Mouse (Mus musculus): ENCODE results near the gene Metap1d. TPM values are rescaled to one million over a fixed set of nuclear protein-coding genes. Genes with fewer than 3 reads are reported as not detected.

Metap1d gene
- polyA plus RNA-seq (2016; fragmentation: Nextera tagmentation; extraction: Ambion mirVana), result 34.4 and 37.4 TPM in 2 replicates

DNA sequence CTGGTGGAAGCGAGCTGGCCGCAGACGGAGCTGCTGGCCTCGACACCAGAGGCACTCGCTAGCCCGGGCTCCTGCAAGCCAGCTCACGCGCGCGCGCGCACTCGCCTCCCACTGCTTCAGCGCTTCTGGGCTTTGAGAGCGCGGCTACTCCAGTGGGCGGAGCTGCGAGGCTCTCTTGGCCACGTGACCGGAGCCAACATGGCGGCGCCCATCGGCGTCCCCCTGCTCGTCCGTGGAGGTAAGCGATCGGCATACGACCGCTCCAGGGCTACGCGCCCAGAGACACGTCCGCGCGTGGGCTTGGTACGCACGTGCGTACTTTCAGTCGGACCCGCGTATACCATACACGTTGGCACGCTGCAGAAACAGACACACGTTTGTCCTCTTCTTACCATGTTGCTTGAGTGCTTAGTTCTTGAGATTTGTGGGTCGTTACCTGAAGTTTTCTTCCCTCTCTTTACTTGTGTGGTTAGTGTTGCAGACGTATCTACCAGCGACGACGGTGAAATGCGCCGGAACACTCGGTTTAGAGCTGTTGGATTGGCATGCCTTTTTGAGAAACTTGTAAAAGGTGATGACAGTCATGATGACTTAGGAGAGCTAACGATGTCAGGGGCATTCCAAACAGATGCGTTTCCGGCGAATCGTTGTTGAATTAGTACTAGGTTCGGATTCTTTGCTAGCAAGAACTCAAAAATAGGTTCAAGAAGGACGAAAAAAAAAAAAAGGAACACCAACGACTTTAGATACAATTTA, at the start of gene Metap1d:
Gene Metap1d, plus strand, starts transcription at position 116 of the 756 bp plus-strand sequence.
- Histone ChIP-seq H3K4me3 (peak within 1 kb of the TSS; percentile 64), H3K27ac (replicated peaks) (no peak within 1 kb of the TSS), H3K4me1 (peaks cover 9% of the 10 kb centered on the region; the same call in 1 of the 2 replicates), H3K9me3 (no peaks in the 10 kb centered on the region), H3K9ac (replicated peaks) (peak within 1 kb of the TSS; percentile 48; the same call in 1 of the 2 replicates), H3K4me2 (replicated peaks) (peak within 1 kb of the TSS; percentile 81), H3K36me3 (no peaks in the 10 kb centered on the region), H3K27me3 (peaks cover 13% of the 10 kb centered on the region; the same call in 1 of the 2 replicates)
- ATAC-seq (ENCODE audit: low FRiP score, low read depth), result peak; percentile 96
- WGBS, result 1% methylated on average over 61 of the region's 61 CpGs

DNA sequence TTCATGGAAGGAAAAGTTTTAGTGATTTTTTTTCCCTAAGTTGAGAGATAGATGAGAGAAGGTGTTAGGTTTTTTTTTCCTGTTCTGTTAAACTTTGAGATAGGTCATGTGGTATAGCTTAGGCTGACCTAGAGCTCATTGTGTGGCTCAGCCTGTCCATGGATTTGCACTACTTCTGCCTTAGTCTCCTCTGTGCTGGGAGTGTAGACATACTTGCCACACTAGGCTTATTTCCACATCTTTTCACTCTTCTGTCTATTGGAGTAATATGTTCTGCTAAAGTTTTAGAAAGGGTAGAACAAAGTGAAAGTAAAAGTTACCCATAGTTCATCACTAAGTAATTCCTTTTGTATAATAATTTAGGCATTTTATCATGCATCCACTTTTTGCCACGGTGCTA, 47.5 kb upstream of the Metap1d start:
- Histone ChIP-seq H3K4me2 (replicated peaks) (no peak overlapping the region), H3K36me3 (peaks cover 34% of the 10 kb centered on the region), H3K27me3 (no peaks in the 10 kb centered on the region), H3K4me3 (no peak overlapping the region), H3K9me3 (no peaks in the 10 kb centered on the region), H3K4me1 (no peaks in the 10 kb centered on the region), H3K9ac (replicated peaks) (no peak overlapping the region), H3K27ac (replicated peaks) (no peak overlapping the region)
- ATAC-seq (ENCODE audit: low FRiP score, low read depth), result no peak
- WGBS, result 92% methylated on average over 1 of the region's 1 CpGs

DNA sequence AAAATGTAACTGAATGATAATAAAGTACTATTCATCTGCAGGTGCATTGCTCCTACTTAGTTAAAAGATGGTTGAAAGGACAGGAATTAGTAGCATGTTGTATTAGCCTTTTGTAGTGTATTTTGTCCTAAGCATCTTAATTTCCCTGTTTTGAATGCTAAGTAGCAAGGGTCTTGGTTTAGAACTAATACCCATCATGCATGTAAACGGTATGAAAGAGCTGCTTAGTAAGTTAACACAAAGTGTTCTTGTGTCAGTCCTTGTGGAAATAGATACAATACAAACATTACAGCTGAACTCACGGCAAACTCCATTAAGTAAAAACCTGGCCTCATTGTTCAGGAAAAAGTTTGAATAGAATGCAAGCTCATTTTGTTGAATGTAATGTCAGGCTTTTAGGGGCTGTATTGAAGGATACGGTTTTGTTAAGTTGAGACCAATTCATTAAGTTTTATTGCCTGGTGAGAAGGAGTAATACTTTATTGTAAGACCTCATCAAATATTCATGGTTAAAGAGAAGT, 34.3 kb upstream of the Metap1d start:
- Histone ChIP-seq H3K27me3 (no peaks in the 10 kb centered on the region), H3K36me3 (peaks cover 11% of the 10 kb centered on the region), H3K9me3 (no peaks in the 10 kb centered on the region), H3K4me2 (replicated peaks) (no peak overlapping the region), H3K4me3 (no peak overlapping the region), H3K4me1 (no peaks in the 10 kb centered on the region; the same call in 1 of the 2 replicates), H3K27ac (replicated peaks) (no peak overlapping the region), H3K9ac (replicated peaks) (no peak overlapping the region)
- 34% methylated on average over 3 of the region's 3 CpGs for WGBS
- ATAC-seq (ENCODE audit: low FRiP score, low read depth), result no peak

DNA sequence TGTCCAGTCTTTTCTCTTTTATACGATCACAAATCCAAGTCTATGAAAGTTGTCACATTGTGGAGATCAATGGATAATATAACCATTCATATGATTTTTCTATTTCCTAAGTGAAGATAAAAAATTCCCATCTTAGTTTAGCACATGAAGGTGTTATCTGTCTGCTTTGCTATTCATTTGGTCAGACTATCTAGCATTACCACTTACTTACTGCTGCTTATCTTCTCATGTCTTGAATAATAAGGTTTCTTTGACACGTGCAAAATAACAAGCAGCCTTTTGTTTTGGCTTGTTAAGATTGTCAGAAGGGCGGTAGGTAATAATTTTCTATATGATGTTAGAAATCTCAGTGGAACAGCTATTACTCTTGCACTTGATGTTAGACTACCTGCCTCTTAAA, 33.7 kb upstream of the Metap1d start:
- Histone ChIP-seq H3K9me3 (no peaks in the 10 kb centered on the region), H3K4me3 (no peak overlapping the region), H3K9ac (replicated peaks) (no peak overlapping the region), H3K4me2 (replicated peaks) (no peak overlapping the region), H3K27ac (replicated peaks) (no peak overlapping the region), H3K4me1 (no peaks in the 10 kb centered on the region; the same call in 1 of the 2 replicates), H3K36me3 (peaks cover 7% of the 10 kb centered on the region), H3K27me3 (no peaks in the 10 kb centered on the region)
- no peak for ATAC-seq (ENCODE audit: low FRiP score, low read depth)
- 69% methylated on average over 3 of the region's 3 CpGs for WGBS

DNA sequence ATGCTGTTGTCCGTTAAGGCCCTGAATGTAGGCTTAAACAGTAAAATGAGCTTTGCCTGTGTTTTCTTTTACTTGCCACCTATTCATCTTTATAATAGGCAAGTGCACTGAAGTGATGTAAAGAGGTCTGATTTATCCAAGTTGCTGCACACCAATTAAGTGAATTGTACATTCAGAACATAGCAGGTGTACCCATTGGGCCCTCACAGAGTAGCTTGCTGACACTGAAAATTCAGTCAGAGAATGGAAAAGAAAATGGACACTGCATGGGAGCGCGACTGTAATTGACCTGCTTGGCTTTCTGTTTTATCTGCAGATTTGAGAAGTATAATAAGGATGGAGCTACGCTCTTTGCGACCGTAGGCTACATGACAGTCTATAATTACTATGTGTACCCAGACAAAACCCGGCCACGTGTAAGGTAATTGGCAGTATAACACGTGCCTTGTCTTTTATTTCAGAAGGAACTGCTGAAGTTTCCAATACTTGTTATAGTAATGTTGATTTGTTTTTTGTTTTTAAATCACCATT, 32.1 kb upstream of the Metap1d start:
- H3K9me3 ChIP-seq, result no peaks in the 10 kb centered on the region
- H3K4me3 ChIP-seq, result no peak overlapping the region
- no peak overlapping the region for H3K27ac ChIP-seq (replicated peaks)
- H3K4me2 ChIP-seq (replicated peaks), result no peak overlapping the region
- no peak overlapping the region for H3K9ac ChIP-seq (replicated peaks)
- peak; percentile 27; the same call in 1 of the 2 replicates for ATAC-seq (ENCODE audit: low FRiP score, low read depth)
- peaks cover 7% of the 10 kb centered on the region for H3K36me3 ChIP-seq
- no peaks in the 10 kb centered on the region for H3K27me3 ChIP-seq
- no peaks in the 10 kb centered on the region; the same call in 1 of the 2 replicates for H3K4me1 ChIP-seq
- 75% methylated on average over 9 of the region's 9 CpGs for WGBS

DNA sequence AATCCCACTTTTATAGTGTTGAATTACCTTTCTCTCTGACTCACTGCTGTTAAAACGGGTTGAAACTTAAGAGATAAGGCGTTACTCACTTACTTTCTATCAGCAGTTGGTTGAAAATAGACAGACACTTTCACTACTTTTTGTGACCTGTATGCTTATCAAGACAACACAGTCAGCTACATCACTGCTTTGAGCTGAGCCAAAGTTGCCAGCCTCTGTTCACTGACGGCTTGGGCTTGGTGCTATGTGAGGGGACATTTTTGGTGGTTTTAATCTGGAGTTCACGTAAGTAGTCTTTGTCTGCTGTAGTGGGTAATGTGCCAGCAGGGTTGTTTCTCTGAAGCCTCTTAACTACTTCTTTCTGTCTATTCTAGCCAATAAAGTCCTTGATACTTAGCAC, 28.5 kb upstream of the Metap1d start:
- Histone ChIP-seq H3K9me3 (no peaks in the 10 kb centered on the region), H3K4me1 (no peaks in the 10 kb centered on the region), H3K9ac (replicated peaks) (no peak overlapping the region), H3K27ac (replicated peaks) (no peak overlapping the region), H3K36me3 (peaks cover 16% of the 10 kb centered on the region), H3K27me3 (no peaks in the 10 kb centered on the region), H3K4me2 (replicated peaks) (no peak overlapping the region), H3K4me3 (no peak overlapping the region)
- ATAC-seq (ENCODE audit: low FRiP score, low read depth), result no peak
- WGBS, result 85% methylated on average over 4 of the region's 4 CpGs

DNA sequence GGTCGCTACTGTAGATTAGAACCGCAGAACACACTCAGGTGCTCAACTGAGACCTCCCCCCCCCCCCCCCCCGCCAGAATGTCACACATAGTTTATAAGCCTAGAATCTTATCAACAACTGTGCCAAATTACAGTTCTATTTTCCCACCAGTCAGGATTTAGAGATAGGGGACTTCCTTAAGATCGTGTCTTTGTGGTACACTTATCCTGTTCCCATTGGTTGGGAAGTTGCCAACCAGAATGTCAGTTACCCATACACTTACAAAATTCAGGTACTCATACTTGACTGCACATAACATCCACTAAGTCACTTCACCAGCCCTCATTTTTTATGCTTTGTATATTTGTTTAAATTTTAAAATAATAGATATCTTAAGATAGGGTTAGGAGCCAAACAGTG, 17.6 kb upstream of the Metap1d start:
- Histone ChIP-seq H3K4me3 (no peak overlapping the region), H3K9ac (replicated peaks) (no peak overlapping the region), H3K4me2 (replicated peaks) (no peak overlapping the region), H3K4me1 (no peaks in the 10 kb centered on the region), H3K27me3 (no peaks in the 10 kb centered on the region), H3K36me3 (peaks cover 41% of the 10 kb centered on the region), H3K27ac (replicated peaks) (no peak overlapping the region), H3K9me3 (no peaks in the 10 kb centered on the region)
- WGBS, result 91% methylated on average over 4 of the region's 4 CpGs
- no peak for ATAC-seq (ENCODE audit: low FRiP score, low read depth)

DNA sequence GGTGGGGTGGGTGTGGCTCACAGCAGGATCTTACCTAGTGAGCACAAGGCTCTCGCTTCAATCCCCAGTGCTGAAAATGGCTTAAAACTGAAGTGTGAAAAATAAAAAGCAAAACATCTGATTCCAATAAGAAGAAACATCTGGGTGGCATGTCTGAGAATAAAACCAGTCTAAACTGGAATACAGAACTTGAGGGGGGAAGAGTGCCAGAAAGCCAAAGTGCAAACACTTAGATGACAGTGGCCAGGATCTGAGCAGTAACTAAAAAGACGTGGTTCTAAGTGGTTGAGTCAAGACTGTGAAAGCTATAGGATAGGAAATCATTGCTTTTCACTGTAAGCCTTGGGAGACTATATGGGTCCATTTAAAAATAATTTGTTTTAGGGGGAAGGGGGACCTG, 9.7 kb upstream of the Metap1d start:
- Histone ChIP-seq H3K9me3 (no peaks in the 10 kb centered on the region), H3K27ac (replicated peaks) (no peak overlapping the region), H3K36me3 (peaks cover 14% of the 10 kb centered on the region; the same call in 1 of the 2 replicates), H3K4me3 (no peak overlapping the region), H3K4me1 (peaks cover 9% of the 10 kb centered on the region), H3K4me2 (replicated peaks) (no peak overlapping the region), H3K9ac (replicated peaks) (no peak overlapping the region), H3K27me3 (peaks cover 5% of the 10 kb centered on the region; the same call in 1 of the 2 replicates)
- WGBS, result 38% methylated on average over 2 of the region's 2 CpGs
- ATAC-seq (ENCODE audit: low FRiP score, low read depth), result no peak

DNA sequence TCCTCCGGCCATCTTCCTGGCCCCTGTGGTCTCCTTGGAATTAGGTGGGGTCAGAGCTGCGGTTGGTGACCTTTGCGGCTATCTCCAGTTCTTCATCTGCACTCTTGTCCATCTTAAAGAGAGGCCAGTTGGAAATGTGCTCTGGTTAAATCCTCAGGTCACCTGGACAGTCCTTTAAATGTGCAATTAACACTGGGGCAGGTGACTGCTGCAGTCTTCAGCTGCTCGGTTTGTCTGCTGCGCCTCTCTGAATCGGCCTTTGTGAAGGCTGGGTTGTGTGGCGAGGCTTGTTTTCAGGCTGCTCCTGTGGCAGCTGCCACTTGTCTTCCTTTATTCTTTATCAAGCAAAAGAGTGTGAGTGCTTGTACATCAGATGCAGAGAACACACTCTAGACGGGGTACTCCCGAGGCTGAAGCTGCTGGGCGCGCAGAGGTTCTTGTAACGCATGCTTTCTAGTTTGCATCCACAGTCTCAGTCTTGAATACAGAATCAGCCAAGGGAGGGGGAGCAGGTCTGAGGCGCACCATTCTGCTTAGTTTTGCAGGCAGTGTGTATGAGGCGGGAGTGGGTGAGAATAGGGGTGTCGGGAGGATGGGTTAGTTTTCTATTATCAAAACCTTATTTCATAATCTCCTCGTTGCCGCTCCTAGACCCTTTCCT, 7.4 kb upstream of the Metap1d start:
- peak overlapping the region; percentile 31 for H3K27ac ChIP-seq (replicated peaks)
- H3K36me3 ChIP-seq, result peaks cover 5% of the 10 kb centered on the region; the same call in 1 of the 2 replicates
- peaks cover 9% of the 10 kb centered on the region for H3K4me1 ChIP-seq
- no peak overlapping the region for H3K4me3 ChIP-seq
- H3K9me3 ChIP-seq, result no peaks in the 10 kb centered on the region
- peaks cover 5% of the 10 kb centered on the region; the same call in 1 of the 2 replicates for H3K27me3 ChIP-seq
- WGBS, result 35% methylated on average over 17 of the region's 17 CpGs
- H3K9ac ChIP-seq (replicated peaks), result 0 out of 2 replicates have a peak overlapping the region, but pooled peaks have one; percentile 20
- peak; percentile 49; the same call in 1 of the 2 replicates for ATAC-seq (ENCODE audit: low FRiP score, low read depth)
- peak overlapping the region; percentile 37 for H3K4me2 ChIP-seq (replicated peaks)

DNA sequence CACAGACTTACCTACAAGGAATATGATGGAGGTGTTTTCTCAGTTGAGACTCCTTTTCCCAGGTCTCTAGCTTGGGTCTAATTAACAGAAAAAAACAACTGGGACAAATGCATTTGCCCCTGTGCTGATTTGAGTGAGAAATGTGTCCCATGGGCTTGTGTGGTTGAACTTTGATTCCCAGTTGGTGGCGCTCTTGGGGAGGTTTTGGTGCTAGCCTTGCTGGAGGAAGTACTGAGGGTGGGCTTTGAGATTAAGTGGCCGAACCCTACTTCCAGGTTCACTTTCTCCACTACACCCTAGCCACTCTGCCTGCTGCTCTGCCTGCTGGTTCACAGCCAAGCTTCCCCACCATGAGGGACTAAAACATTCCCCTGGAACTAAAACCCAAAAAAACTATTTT, 3.5 kb upstream of the Metap1d start:
- H3K27ac ChIP-seq (replicated peaks), result no peak overlapping the region
- H3K4me1 ChIP-seq, result peaks cover 18% of the 10 kb centered on the region
- H3K36me3 ChIP-seq, result no peaks in the 10 kb centered on the region
- peaks cover 18% of the 10 kb centered on the region; the same call in 1 of the 2 replicates for H3K27me3 ChIP-seq
- no peaks in the 10 kb centered on the region for H3K9me3 ChIP-seq
- no peak for ATAC-seq (ENCODE audit: low FRiP score, low read depth)
- H3K4me3 ChIP-seq, result no peak overlapping the region
- WGBS, result 9% methylated on average over 2 of the region's 2 CpGs
- H3K4me2 ChIP-seq (replicated peaks), result no peak overlapping the region
- no peak overlapping the region for H3K9ac ChIP-seq (replicated peaks)

DNA sequence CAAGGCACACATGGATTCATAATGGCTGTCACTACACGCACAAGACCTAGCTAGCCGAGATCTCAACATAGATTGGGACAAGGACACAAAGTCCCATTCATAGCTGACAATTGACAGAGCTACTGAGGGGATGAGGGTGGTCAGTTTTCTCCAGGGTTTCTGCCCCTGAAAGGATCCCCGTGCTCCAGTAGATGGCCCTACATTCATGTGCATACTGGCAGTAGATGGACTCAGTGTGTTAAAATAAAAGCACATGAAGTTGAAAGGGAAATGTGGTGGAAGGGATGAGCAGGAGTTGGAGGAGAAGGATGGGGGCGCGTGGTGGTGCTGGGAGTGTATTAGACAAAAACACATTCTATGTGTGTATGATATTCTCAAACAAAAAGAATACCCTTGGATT, 1.3 kb upstream of the Metap1d start:
- H3K27me3 ChIP-seq, result peaks cover 13% of the 10 kb centered on the region; the same call in 1 of the 2 replicates
- no peak overlapping the region for H3K27ac ChIP-seq (replicated peaks)
- H3K4me3 ChIP-seq, result no peak overlapping the region
- H3K36me3 ChIP-seq, result no peaks in the 10 kb centered on the region
- H3K9ac ChIP-seq (replicated peaks), result no peak overlapping the region
- no peak for ATAC-seq (ENCODE audit: low FRiP score, low read depth)
- WGBS, result 62% methylated on average over 5 of the region's 5 CpGs
- H3K4me2 ChIP-seq (replicated peaks), result no peak overlapping the region
- H3K9me3 ChIP-seq, result no peaks in the 10 kb centered on the region
- peaks cover 9% of the 10 kb centered on the region; the same call in 1 of the 2 replicates for H3K4me1 ChIP-seq

DNA sequence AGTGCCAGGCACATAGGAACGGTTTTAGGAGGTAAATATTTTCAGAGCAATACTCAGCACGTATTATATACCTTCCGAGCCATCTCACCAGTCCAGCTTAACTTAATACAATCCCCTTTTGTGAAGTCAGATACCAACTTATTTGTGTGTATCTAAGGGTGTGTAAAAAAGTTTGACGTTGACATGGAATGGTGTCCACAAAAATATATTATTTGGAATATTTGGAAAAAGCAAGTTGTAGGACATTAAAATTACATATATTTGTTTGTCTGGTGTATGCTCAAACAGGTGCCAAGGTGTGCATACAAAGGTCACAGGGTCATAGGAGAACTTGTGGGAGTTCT, 813 bp downstream of the Metap1d start:
- ATAC-seq (ENCODE audit: low FRiP score, low read depth), result no peak
- Histone ChIP-seq H3K4me2 (replicated peaks) (peak overlapping the region; percentile 81), H3K27ac (replicated peaks) (no peak overlapping the region), H3K27me3 (peaks cover 13% of the 10 kb centered on the region; the same call in 1 of the 2 replicates), H3K4me3 (peak overlapping the region; percentile 64), H3K9ac (replicated peaks) (peak overlapping the region; percentile 48; the same call in 1 of the 2 replicates), H3K9me3 (no peaks in the 10 kb centered on the region), H3K36me3 (no peaks in the 10 kb centered on the region), H3K4me1 (peaks cover 9% of the 10 kb centered on the region; the same call in 1 of the 2 replicates)
- 30% methylated on average over 4 of the region's 4 CpGs for WGBS

Data from midbrain, embryonic 12.5 days (tissue).